Mouse (Mus musculus): ENCODE results near the gene Daam1. TPM values are rescaled to one million over a fixed set of nuclear protein-coding genes. Genes with fewer than 3 reads are reported as not detected.

Gene Daam1
- total RNA-seq, 2 experiments from 2014 or later: 70.7 to 86.4 TPM

DNA sequence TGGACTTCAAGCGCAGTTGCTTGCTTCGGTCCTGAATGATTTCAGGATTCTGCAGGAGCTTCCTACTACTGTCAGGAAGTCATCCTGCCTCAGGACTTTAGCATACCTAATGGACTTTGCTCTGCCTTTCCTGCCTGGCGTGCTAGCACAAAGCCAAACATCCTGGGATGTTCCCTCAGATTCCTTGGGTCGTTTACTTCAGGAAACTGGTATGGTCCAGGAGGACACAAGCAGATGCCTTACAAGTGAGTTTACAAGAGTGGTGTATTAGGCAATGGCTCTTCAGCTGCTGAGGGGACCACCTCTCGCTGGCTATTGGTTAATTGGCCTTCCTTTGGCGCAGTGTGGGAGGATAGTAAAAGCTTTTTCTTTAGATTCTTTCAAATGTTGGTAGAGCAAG lies 23.3 kb downstream of the Daam1 start:
- DNase-seq: no peak
- intact Hi-C loops (cut with DNase I): loop anchor here (2.0 kb wide), 1 partner anchor 17 kb away; no protein-coding TSS in a partner anchor

DNA sequence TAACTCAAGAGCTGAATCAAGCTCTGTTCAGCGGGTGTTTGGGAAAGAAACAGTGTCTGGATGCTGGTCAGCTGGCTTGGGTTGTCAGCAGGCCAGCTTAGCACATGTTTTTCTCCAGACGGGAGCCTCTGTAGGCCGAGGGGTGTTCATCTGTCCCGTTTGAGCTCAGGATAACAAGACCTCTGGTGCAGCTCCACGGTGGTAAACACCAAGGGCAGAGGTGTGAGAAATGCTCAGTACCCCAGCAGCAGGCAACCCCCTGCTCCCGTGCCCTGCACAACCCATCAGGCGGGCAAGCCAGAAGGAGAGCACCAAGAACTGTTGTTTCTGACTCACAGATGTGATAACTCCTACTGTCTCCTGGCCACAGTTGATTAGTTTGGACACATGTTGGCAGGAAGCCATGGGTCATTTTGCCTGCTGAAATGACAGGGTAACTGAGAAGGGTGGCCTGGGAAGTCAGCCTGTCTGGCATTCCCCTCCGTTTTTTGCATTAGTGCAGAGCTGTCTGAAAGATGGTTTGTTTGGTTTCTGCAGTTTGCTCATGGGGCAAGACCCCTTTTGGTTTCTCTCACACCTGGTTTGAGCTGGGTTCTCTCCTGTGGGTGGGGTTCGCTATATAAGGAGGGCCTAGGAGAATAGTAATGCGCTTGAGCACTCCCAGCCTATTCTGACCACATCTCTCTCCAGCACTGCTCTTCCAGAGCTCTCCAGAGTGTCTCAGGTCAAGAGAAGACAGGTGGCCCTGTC lies 25.0 kb downstream of the Daam1 start:
- DNase-seq: peak; percentile 80 to 81
- intact Hi-C loops (cut with DNase I): loop anchor here (2.0 kb wide), 1 partner anchor 19 kb away; no protein-coding TSS in a partner anchor

DNA sequence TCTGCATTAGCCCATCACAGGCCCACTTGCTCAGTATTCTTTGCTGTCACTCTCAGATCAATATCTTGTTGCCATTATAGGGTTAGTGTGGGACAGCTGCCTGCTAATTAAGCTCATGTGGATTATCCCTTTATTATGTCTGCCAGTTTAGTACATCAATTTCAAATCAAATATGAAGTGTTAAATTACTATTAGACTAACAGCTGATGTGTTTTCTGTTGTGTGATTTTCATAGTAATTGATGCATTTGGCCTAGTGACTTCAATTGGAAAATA lies 25.5 kb downstream of the Daam1 start:
- no peak for DNase-seq
- intact Hi-C loops (cut with DNase I): no loop called here

DNA sequence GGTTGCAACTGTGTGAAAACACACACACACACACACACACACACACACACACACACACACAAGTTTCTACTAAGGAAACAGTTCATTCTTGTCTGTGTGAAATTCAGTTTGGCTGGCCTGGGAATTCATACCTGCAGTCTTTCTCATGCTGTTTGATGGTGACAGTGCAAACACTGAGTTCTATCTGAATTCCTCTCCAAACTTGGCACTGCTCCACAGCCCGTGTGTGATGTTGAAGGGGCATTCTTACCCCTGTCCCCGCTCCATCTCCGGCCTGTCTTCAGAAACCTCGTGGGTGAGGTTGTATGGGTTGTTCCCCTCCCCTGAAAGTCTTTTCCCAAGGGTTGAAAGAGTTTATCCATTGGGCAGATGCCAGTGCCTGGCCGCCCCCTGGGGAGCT lies 28.2 kb downstream of the Daam1 start:
- intact Hi-C loops (cut with DNase I): no loop called here
- no peak for DNase-seq

DNA sequence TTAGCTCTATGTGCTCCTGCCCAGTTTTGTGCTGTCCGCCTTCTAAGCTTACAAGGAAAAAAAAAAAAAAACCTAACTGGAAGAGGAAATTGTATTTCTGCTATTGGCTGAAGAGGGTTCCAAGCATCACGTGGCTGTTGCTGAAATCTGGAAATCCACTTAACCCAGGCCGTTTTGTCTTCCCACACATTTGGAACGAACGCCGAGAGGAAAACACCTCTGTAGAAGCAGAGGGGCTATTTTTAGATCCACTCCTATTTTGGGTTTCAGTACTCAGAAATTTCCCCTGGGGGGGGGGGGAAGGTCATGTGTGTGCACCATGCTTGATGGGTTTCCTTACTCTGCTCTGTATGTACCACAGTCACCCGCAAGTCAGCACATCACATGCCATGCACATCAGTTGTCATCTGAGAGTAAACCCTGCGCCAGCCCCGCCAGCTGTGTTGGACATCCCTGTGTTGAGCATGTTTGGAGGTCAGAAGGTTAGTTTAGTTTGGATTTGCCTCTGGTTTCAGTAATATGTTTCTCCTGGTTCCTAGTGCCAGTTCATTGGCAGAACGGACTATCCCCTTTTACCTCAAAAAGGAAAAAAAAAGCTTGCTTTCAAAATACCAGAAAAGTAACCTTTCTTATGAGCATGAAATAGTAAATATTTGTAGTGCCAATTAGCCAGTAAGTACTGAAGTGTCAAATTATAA lies 33.1 kb downstream of the Daam1 start:
- intact Hi-C loops (cut with DNase I): no loop called here
- DNase-seq: peak; percentile 85 to 86

DNA sequence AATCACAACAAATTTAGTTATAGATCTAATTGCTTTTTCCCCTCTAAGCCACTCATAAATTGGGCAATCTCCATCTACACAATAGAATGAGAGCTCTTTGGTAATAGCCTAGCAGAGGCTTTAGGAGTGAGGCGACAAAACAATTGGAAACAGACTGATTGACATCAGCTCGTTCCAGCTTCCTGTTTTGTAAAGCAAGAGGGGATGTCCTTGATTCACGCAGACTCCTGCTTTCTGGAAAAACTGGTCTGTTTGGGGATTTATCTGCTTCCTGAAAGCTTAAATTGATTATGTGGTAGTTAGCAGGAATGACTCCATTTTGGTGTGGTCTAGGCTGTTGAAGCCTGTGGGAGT lies 33.6 kb downstream of the Daam1 start:
- DNase-seq: no peak
- intact Hi-C loops (cut with DNase I): no loop called here

DNA sequence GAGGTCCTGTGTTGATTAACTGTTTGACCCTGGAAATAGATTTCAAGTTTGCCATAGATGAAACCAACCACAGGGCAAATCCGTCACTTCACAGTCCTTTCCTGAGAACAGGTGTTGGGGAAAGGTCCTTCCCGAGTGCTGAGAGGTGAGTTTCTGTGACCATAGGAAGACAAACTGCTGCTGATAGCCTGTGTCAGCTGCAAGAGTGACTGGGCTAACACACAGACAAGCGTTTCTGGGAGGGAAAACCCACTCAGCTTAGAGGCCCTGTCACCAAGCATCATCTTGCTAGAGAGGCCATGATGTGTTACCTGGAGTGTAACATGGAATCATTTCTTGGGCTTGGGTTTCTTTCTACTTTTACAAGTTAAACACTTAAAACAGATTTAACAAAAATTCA lies 35.1 kb downstream of the Daam1 start:
- intact Hi-C loops (cut with DNase I): loop anchor here (5.0 kb wide), 1 partner anchor 34 kb away; the partner anchor contains the start of gene Daam1
- no peak for DNase-seq

DNA sequence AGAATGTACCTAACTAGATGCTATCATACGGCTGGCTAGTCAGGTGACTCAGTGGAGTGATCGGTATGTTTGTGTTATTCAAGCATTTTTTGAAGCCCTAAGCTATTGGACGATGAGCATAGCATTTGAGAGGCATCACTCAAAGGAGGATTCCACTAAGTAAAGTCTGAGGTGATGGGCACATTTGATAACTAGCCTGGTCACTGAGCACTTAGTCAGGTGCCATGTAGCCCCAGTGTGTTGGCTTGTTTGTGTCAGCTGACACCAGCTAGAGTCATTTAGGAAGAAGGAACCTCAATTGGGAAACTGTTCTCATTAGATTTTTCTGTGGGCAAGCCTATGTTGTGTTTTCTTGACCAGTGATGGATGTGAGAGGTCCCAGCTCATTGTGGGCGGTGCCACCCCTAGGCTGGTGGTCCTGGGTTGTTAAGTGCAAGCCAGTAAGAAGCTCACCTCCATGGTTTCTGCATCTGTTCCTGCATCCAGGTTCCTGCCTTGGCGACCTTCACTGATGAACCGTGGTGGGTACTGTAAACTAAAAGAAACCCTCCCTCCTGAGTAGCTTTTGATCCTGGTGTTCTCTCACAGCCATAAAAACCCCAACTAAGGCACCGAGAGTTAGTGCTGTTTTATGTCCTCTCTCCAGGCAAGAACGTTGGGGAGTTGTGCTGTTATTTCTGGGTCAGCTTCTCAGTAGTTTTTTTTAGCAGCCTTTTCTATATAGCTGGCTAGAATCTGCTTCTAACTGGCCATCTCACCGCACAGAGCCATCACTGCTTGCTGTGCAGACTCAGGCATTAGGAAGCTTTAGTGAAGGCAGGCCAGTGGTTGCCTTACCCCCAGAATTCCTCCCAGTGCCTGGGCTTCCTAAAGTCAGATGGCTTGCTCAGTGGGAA lies 36.7 kb downstream of the Daam1 start:
- intact Hi-C loops (cut with DNase I): loop anchor here (5.0 kb wide), 1 partner anchor 35 kb away; the partner anchor contains the start of gene Daam1
- DNase-seq: no peak

DNA sequence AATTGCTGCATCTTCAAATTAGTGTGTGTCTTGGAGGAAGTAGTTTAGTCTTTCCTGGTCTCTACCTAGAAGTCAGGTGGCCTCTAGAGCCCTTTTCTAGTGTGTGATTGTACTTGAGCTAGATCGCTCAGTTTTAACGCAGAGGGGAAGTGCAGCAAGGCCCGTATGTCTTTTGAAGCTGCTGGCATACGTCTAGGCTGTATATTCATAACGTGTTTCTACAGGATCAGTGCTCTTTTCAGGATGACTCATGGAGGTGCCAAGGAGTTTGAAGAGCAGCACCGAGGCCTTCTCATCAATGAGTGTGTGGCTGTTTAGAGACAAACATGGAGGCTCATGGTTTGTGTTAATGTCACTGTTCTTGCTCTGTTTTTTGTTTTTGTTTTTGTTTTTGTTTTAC lies 39.8 kb downstream of the Daam1 start:
- intact Hi-C loops (cut with DNase I): no loop called here
- DNase-seq: no peak

DNA sequence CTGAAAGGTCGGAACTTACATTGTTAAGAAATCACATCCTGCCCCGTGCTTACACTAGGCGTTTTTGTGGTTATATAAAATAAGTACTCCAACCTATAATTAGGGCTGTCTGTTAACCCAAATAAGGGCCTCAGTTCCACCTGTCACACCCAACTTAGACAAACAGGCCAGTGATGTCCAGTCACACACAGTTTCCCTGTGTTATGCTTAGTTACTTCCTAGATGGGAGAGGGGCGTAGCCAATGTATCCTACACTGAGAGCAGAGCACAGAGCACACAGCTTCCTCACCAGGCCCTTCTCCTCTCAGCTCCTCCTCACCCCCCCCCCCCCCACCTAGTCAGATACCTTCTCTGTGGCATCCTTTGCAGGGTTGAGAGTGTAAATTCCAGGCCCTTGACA lies 41.5 kb downstream of the Daam1 start:
- intact Hi-C loops (cut with DNase I): no loop called here

DNA sequence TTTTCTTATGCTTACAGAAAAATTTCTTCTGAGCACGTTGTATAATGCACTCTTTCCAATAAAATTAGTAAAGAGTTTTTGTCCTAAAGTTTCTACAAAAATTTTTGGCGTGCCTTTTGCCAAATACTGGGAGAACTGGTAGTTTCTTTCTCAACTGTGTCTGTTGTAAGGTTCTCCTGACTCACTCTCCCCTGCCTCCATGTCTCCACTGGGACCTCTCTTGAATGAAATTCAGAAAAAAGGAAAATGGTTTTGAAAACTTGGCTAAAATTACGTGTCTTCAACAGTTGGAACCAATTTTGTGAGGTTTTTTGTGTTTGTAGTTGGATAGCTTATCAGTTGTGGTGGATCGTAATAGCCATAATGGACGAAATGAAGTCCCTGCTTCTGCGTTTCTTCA lies 43.7 kb downstream of the Daam1 start:
- intact Hi-C loops (cut with DNase I): no loop called here
- no peak for DNase-seq

More for the DNA sequence above, 41.5 kb downstream of the Daam1 start:
- DNase-seq: no peak

DNA sequence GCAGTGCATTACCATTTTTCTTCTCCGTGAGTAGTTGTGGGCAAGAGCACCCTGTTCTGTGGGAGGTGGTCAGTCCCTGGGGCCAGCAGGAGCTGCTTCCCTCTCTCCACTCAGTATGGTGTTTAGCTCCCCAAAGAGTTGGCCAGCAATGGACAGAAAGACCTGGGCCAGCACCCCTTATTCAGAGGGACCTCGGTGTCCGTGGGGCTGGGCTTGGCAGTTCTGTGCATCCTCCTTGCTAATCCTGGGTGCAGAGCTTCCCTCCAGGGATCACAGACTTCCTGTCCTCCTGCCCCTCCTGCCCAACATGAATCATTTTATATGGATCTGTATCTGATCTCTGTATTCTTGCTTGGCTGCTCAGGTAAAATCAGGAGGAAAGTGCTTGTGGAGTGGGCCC lies 44.1 kb downstream of the Daam1 start:
- DNase-seq: no peak
- intact Hi-C loops (cut with DNase I): no loop called here

DNA sequence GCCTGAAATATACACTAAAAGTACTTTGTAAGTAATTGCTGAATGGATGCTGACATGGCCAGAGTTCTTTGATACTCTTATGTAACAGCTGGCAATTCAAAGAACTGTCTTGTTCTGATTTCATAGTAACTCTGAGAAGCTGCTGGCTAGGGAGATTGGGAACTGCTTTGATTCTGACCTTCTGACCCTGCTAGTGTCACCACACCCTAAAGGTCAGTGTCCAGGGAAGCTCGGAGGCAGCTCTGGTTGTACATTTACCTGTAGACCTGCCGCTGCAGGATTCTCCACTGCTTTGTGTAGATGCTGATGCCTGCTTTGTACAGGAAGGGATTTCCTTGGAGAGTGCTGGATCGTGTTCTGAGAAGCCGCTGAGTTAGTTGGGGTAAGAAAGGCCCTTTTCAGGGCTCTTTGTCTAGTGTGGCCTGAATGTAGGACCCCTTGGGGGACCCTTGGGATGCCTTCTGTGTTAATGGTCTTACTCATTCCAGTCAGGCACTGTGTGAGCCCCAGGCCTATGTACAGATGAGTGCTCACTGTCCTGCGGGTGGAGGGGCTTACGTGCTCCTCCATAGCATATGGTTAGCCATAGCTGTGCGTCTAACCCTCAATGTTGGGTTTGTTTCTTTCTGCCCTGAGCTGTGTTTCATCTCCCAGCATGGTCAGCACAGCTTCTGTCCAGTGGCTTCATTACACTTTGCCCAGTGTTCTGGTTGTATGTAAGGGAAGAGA lies 45.0 kb downstream of the Daam1 start:
- intact Hi-C loops (cut with DNase I): no loop called here
- DNase-seq: no peak

DNA sequence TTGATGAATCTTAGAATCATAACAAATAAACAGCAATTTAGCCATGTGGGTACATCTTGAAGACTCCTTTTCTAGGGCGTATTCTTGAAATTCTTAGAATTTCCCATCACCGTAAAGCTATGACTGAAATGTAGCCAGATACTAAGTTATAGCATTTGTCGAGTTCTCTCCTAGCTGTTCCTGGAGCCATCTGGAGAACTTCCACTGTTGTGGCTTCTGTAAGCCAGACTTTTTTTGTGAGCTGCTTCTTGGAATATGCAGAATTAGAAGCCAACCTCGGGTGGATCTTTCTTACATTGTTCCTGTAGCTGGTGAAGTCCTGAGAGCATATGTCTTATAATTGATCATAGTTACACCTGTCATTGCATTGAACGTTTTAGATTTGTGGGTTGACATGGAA lies 50.1 kb downstream of the Daam1 start:
- intact Hi-C loops (cut with DNase I): no loop called here

DNA sequence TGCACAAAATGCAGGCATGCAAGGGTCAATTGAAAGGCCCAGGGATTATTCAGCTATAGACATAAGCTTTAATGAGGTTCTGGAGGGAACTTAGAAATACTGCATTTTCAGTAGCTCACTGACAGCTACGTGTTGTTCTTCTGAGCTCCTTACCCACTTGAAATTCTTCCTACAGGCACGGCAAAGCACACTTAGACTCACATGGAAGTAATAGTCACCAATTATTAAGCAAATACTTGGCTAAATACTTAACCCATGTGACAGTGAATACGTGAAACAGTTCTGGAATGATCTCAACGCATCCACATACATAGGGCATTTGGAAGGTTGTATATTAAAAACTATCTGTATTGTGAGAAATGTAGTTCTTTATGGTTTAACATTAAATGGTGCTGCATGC lies 50.6 kb downstream of the Daam1 start:
- intact Hi-C loops (cut with DNase I): no loop called here
- no peak for DNase-seq

More for the DNA sequence above, 50.1 kb downstream of the Daam1 start:
- no peak for DNase-seq

DNA sequence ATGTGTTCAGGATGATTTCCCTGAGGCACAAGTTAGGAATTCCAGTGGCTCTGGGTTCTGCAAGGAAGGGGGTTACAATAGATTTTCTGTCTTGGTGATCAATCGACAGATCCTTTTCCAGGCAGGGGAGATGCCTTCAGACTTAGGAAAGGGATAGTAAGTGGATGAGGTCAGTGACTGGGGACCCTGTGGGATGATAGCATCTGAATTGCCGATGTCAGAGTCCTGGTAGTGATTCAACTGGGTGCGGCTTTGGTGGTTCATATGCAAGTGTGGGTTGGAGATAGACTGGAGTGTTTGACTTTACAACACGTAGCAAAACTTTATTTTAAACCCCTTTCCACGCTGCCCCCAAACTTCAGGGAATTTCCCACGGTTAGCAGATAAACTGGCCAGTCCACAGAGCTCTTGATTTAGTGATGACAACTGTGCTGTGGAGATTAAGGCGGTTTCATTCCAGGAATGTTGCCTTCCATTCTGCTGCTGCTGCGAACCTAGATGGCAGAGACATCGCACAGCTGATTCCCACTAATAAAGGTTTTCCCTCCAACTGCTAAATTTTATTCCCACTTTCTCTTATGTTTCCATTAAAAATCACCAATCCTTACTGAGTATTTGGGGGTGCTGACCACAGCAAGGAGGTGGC lies 52.3 kb downstream of the Daam1 start:
- DNase-seq: no peak
- intact Hi-C loops (cut with DNase I): no loop called here

DNA sequence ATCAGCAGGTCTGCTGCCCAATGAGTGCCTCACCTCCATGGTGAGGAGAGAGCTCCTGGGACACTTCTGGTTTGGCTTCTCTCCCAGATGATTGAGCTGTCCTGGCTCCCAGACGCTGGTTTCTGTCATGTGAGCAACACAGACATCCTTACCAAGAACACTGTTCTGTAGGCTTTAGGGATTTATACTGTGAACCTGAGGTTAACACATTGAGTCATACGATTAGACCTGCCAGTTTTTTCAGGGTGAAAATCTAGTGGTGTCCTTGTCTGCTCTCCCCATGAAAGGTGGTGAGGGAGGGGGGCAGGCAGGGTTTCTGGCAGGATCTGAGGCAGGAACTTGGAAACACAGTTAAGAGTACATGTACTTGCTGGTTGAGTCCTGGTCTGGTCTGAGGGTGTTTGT lies 54.3 kb downstream of the Daam1 start:
- intact Hi-C loops (cut with DNase I): loop anchor here (5.0 kb wide), 2 partner anchors 53 to 97 kb away; partner anchors contain the start of gene Daam1
- peak; percentile 80 to 84 for DNase-seq

DNA sequence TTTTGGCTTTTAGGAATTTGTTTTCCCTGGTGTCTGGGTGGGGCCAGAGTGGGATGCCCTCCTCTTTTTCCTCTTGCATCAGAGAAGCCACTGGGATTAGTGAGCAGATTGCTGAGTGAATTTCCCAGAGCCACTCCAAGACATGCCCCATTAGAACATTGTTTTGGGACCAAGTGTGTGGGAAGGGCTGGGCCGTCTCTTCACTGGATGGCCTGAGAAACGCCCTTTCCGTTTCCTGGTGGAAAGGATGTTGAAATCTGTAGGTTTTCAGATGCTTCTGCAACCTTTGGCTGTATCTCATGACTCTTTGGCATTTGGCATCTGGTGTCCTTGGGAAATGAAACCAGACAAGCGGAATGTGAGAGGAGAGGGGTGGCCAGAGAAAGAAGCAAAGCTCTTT lies 54.8 kb downstream of the Daam1 start:
- peak; percentile 66 to 76 for DNase-seq
- intact Hi-C loops (cut with DNase I): loop anchor here (2.0 to 5.0 kb wide), 3 partner anchors 51 to 97 kb away; partner anchors contain the start of gene Daam1

DNA sequence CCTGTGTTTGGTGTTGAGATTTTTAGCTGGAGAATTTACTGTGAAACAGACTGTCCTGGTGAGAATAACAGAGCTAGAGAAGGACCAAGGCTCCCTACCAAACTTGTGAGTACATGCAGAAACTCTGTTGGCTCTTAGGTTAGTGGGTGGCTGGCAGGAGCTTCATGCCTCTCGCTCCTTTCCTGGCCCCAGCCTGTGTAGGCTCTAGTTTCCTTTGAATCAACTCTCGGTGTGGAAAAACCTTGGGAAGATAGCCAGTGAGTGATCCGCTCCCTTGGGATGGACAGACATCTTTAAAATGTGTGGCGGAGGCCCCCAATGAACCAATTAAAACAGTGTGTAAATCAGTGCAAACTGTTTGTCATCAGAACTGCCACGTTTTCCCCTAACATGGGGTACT lies 55.5 kb downstream of the Daam1 start:
- intact Hi-C loops (cut with DNase I): loop anchor here (2.0 to 5.0 kb wide), 3 partner anchors 50 to 96 kb away; partner anchors contain the start of gene Daam1
- DNase-seq: peak; percentile 44 to 49

DNA sequence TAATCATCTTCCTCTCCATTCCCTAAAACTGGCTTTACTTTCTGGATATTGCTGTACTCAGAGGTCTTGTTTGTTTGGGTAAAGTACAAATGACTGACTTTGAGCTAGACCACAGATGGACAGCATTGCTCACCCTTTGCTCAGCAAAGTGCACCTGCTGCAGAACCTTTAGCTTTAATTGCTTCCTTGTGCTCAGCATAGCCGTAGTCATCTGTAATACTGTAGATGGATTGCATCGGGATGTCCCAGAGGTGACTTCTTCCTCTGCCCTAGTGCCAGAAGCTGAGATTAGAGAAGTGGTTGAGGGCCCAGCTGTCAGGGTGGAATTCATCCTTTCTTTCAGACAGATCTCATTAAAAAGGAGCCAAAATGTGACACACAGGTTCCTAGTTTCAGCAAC lies 56.1 kb downstream of the Daam1 start:
- peak; percentile 42 to 46 for DNase-seq
- intact Hi-C loops (cut with DNase I): loop anchor here (2.0 to 5.0 kb wide), 3 partner anchors 50 to 95 kb away; partner anchors contain the start of gene Daam1

All from heart, postnatal 10 days (tissue).